Mouse (Mus musculus) c-Kit-positive CD71-positive TER-119-positive erythroid progenitor cells, embryonic 14.5 days (primary cell): ENCODE measurements around the gene Olfr703.

Experiments
- DNase-seq: peaks from one replicate; pipeline ENCODE4 v3.0.0-alpha.2; 2013; ENCODE audit warnings: low spot score

Olfr703 gene

DNA sequence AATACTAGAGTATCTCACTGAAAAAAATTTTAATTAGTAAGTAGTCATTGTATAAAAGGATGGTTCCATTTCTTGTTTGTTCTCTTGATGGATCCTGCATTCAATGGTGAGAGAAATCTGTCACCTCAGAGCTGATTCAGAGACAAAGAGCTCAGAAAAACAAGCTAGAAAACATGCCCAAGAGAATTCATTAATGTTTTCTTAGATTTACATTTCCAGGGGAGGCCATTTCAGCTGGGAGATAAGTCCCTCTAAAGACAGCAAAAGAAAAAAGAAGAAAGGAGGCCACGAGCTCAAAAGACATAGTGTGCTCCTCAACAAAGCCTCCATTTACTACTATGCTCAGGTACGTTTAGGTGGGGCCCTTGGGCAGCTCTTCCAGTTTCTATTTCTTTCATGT lies at the start of gene Olfr703:
Gene Olfr703, plus strand, starts transcription at position 301 of the 400 bp plus-strand sequence.
- DNase-seq: no peak

DNA sequence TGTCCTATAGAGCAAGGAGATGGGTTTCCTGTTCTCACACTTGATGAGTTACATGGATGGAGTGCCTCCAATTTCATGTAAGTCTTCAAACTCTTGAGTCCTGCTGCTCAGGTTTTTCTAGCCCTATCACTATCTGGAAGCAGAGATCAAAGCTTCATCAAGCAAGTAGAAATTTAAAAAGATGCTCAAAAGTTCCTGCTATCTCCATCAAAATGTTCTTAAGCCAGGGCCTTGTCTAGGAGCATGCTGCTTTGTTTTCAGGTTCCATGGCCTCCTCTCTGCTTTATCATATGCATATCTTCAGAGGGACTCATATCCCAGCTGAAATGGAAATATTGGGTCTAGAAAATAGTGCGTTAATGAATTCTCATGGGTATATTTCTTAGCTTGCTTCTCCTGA lies 34.4 kb upstream of the Olfr703 start, which contains the start of gene Olfr700:
Gene Olfr700, minus strand, starts transcription at position 101 of the 400 bp plus-strand sequence.
- no peak for DNase-seq

DNA sequence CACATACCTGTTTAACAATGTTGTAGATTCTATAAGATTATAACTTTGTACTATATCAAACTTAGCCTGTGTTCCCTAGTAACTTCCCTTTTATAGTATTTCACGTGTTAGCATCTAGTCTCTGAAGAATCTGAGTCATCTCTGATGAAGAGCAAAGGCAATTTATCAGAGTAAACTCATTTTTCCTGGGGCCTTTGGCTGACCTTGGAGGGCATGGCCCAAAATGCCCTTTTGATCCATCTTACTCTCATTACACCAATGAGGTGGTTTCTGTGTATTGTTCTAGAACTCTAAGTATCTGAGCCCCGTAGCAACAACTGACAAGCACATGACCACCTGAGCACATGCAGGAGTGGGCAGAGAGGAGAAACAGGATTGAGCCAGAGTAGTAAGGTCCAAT lies 29.3 kb upstream of the Olfr703 start, which contains the start of gene Olfr701:
Gene Olfr701, plus strand, starts transcription at position 301 of the 400 bp plus-strand sequence.
- no peak for DNase-seq

DNA sequence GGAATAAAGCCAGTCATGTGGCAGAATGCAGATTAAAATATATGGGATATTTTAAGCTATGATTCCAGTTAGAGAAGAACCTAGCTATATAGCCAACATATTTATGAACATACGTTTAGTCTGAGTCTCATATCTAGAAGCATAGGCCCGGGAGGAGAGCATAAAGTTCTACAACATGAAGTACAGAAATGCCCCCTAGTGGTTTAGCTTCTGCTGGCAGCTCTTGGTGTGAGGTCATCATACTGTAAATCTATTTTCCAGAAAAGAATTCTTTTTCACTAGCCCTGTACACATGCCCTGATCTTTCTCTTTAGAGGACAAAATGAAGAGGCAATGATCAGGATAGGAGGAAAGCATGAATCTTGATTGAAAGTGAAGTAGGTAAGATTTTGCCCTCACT lies 27.4 kb upstream of the Olfr703 start:
- peak; percentile 2 for DNase-seq

DNA sequence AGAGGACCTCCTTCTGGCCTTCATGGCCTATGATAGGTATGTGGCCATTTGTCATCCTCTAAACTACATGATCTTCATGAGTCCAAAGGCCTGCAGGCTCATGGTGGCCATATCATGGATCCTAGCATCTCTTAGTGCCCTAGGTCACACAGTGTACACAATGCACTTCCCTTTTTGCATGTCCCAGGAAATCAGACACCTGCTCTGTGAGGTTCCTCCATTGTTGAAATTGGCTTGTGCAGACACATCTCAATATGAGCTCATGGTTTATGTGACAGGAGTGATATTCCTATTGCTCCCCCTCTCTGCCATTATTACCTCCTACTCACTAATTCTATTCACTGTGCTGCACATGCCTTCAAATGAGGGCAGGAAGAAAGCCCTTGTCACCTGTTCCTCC lies 24.7 kb upstream of the Olfr703 start:
- no peak for DNase-seq

DNA sequence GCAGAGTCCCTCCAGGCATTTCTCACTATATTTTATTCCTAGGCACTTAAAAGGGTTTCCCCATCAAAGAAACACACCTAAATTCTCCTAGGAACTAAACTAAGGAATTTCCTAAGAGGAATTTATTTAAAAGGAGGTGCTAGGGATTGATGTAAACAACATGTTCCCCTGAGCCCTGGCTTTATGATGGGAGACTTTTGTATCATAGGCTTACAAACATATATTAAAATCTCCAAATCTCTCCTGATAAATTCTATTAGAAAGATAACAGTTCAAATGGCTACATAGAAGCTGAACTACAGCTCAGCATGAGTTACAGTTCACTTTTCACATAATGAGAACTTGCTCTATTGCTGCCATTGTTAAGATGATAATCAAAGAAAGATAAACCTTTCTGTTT lies 9.4 kb upstream of the Olfr703 start, which contains the start of gene Olfr702:
Gene Olfr702, minus strand, starts transcription at position 101 of the 400 bp plus-strand sequence.
- no peak for DNase-seq

DNA sequence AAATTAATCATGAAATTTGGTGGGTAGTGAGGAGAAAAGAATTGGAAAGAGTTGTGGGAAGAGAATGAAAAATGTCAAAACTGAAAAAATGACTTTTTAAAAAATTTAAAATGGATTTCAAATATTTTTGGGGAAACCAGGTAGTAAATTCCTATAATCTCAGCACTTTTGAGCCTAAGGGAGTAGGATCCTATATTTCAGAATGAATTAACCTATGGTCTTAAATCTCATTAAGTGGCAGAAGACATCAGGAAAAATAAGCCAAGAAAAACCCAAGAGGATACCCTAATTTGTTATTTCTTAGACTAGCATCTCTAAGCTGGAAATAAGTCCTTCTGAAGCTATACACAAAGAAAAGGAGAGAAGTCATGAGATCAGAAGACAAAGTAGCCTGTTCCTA lies 19.7 kb downstream of the Olfr703 start, which contains the start of gene Olfr704:
Gene Olfr704, plus strand, starts transcription at position 301 of the 400 bp plus-strand sequence.
- DNase-seq: no peak

DNA sequence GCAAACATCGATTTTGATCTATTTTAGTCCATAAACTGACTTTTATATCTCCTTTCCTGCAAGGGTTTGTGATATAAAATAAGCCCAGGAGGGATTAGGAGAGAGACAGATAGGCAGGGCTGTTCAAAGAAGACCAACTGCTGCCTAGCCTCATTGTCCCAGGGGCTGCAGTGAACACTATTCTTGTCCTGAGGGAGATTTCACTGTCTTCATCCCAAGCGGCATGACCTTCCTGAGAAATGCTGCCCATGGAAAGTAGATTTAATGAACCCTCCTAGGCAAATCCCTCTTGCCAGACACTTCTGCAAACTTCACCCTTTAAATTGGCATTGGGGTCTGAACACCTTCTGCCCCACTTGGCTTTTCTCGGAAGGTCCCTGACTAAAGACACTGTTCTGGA lies 33.6 kb downstream of the Olfr703 start, which contains the start of gene Olfr705:
Gene Olfr705, minus strand, starts transcription at position 101 of the 400 bp plus-strand sequence.
- DNase-seq: no peak

DNA sequence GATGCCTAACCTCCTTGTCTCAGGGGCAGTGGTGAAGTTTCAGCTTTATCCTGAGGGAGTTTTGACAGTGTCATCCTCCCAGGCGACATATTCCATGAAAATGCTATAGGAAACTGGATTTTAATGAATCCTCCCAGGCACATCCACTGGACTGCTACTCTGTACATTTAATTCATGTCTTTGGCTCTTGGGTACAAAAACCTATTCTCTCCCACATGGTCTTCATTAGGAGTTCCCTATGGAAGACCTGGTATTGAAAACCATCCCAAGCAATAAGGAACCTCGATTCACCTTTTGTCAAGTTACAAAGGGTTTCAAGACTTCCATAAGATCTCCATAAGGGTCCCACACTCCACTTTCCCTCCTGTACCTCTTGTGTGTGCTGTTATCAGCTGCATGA lies 44.9 kb downstream of the Olfr703 start, which contains the start of gene Olfr706:
Gene Olfr706, minus strand, starts transcription at position 101 of the 400 bp plus-strand sequence.
- no peak for DNase-seq
